Mouse (Mus musculus): ENCODE measurements around the gene Sapcd1.

Sapcd1 gene

GRCm38 (mm10) chr17:35027277-35028068, at the start of gene Sapcd1:
Sapcd1 (minus strand) TSS chr17:35028016.
- peak; percentile 44 for DNase-seq

- DNase-seq: no peak
These were observed 49.5 kb upstream of the Sapcd1 start for GRCm38 (mm10) chr17:35077285-35077684.

GRCm38 (mm10) chr17:35076507-35077176, 48.8 kb upstream of the Sapcd1 start, which contains the start of gene Ly6g6e:
Ly6g6e (plus strand) TSS chr17:35076902.
- no peak for DNase-seq

GRCm38 (mm10) chr17:35074097-35074496, 46.3 kb upstream of the Sapcd1 start:
- DNase-seq: no peak

- DNase-seq: no peak
These were observed 43.6 kb upstream of the Sapcd1 start for GRCm38 (mm10) chr17:35071454-35071853.

- DNase-seq: no peak
These were observed 42.9 kb upstream of the Sapcd1 start for GRCm38 (mm10) chr17:35070556-35071229.

- DNase-seq: no peak
These were observed 40.5 kb upstream of the Sapcd1 start for GRCm38 (mm10) chr17:35068213-35068914.

- no peak for DNase-seq
These were observed 38.3 kb upstream of the Sapcd1 start, which contains the start of gene Mpig6b for GRCm38 (mm10) chr17:35066084-35066483. Mpig6b (minus strand) TSS chr17:35066184.

- DNase-seq: peak; percentile 77
These were observed 37.4 kb upstream of the Sapcd1 start, which contains the start of gene Ly6g6c for GRCm38 (mm10) chr17:35064951-35065947. Ly6g6c (plus strand) TSS chr17:35065388.

GRCm38 (mm10) chr17:35064378-35064877, 36.6 kb upstream of the Sapcd1 start:
- DNase-seq: no peak

GRCm38 (mm10) chr17:35063466-35063865, 35.6 kb upstream of the Sapcd1 start:
- no peak for DNase-seq

GRCm38 (mm10) chr17:35061299-35061698, 33.5 kb upstream of the Sapcd1 start:
- DNase-seq: no peak

GRCm38 (mm10) chr17:35060737-35061297, 33.0 kb upstream of the Sapcd1 start:
- no peak for DNase-seq

- no peak for DNase-seq
These were observed 32.3 kb upstream of the Sapcd1 start for GRCm38 (mm10) chr17:35060071-35060470.

GRCm38 (mm10) chr17:35058911-35059892, 31.4 kb upstream of the Sapcd1 start, which contains the start of gene Ddah2:
Ddah2 (plus strand) TSS chr17:35059035.
- peak; percentile 99 for DNase-seq

GRCm38 (mm10) chr17:35058316-35058715, 30.5 kb upstream of the Sapcd1 start:
- DNase-seq: no peak

GRCm38 (mm10) chr17:35057090-35057489, 29.3 kb upstream of the Sapcd1 start:
- no peak for DNase-seq

GRCm38 (mm10) chr17:35055691-35056495, 28.1 kb upstream of the Sapcd1 start:
- no peak for DNase-seq
